Mouse (Mus musculus): ENCODE measurements around the gene Ring1. TPM values are rescaled to one million over a fixed set of nuclear protein-coding genes. Genes with fewer than 3 reads are reported as not detected.

The Ring1 gene
- polyA plus RNA-seq, 1 experiment from 2014 or later, result 19.1 TPM

GRCm38 (mm10) chr17:34026221-34026620 is 1.7 kb upstream of the Ring1 start:
- Histone ChIP-seq H3K4me3 (ENCODE audit: low read depth, low read length) (no peak overlapping the region), H3K4me2 (replicated peaks; ENCODE audit: low read depth, low read length) (0 out of 2 replicates have a peak overlapping the region, but pooled peaks have one; percentile 98), H3K9ac (replicated peaks; ENCODE audit: low read depth) (no peak overlapping the region), H3K27me3 (replicated peaks; ENCODE audit: insufficient read depth, low read length) (no peaks in the 10 kb centered on the region), H3K4me1 (ENCODE audit: insufficient read depth, low read depth, low read length) (peaks cover 27% of the 10 kb centered on the region), H3K36me3 (ENCODE audit: insufficient read depth, low read length) (peaks cover 13% of the 10 kb centered on the region), H3K9me3 (ENCODE audit: low read length) (no peaks in the 10 kb centered on the region), H3K27ac (ENCODE audit: low read length) (no peak overlapping the region)
- TF ChIP-seq EP300 (IDR thresholded peaks at IDR 0.05) (no peak), CTCF (IDR thresholded peaks at IDR 0.05) (no peak)
- no peak for ATAC-seq
- DNase-seq (ENCODE audit: low spot score), result no peak
- WGBS, result 42% methylated on average over 2 of the region's 2 CpGs

- no peak for DNase-seq (ENCODE audit: low spot score)
- Histone ChIP-seq H3K36me3 (ENCODE audit: insufficient read depth, low read length) (peaks cover 13% of the 10 kb centered on the region), H3K4me2 (replicated peaks; ENCODE audit: low read depth, low read length) (no peak overlapping the region), H3K27me3 (replicated peaks; ENCODE audit: insufficient read depth, low read length) (no peaks in the 10 kb centered on the region), H3K9ac (replicated peaks; ENCODE audit: low read depth) (no peak overlapping the region), H3K27ac (ENCODE audit: low read length) (no peak overlapping the region), H3K4me3 (ENCODE audit: low read depth, low read length) (no peak overlapping the region), H3K9me3 (ENCODE audit: low read length) (no peaks in the 10 kb centered on the region), H3K4me1 (ENCODE audit: insufficient read depth, low read depth, low read length) (peaks cover 26% of the 10 kb centered on the region)
- TF ChIP-seq CTCF (IDR thresholded peaks at IDR 0.05), result no peak
- no peak for TF ChIP-seq EP300 (IDR thresholded peaks at IDR 0.05)
- no peak for ATAC-seq
- WGBS, result 23% methylated on average over 7 of the region's 7 CpGs
Measured at GRCm38 (mm10) chr17:34025756-34026151, 1.3 kb upstream of the Ring1 start.

- peak overlapping the region; percentile 81 for H3K27ac ChIP-seq (ENCODE audit: low read length)
- peaks cover 13% of the 10 kb centered on the region for H3K36me3 ChIP-seq (ENCODE audit: insufficient read depth, low read length)
- 1% methylated on average over 55 of the region's 57 CpGs for WGBS
- ATAC-seq, result peak; percentile 25
- peak; percentile 62 for DNase-seq (ENCODE audit: low spot score)
- TF ChIP-seq EP300 (IDR thresholded peaks at IDR 0.05) (no peak), CTCF (IDR thresholded peaks at IDR 0.05) (no peak)
- H3K4me2 ChIP-seq (replicated peaks; ENCODE audit: low read depth, low read length), result peak overlapping the region; percentile 92
- H3K4me3 ChIP-seq (ENCODE audit: low read depth, low read length), result peak overlapping the region; percentile 76
- H3K9me3 ChIP-seq (ENCODE audit: low read length), result no peaks in the 10 kb centered on the region
- H3K4me1 ChIP-seq (ENCODE audit: insufficient read depth, low read depth, low read length), result peaks cover 20% of the 10 kb centered on the region
- peak overlapping the region; percentile 81 for H3K9ac ChIP-seq (replicated peaks; ENCODE audit: low read depth)
- no peaks in the 10 kb centered on the region for H3K27me3 ChIP-seq (replicated peaks; ENCODE audit: insufficient read depth, low read length)
Measured at GRCm38 (mm10) chr17:34024861-34025755, 628 bp upstream of the Ring1 start.

- 51% methylated on average over 9 of the region's 9 CpGs for WGBS
- H3K4me3 ChIP-seq (ENCODE audit: low read depth, low read length), result peak overlapping the region; percentile 76
- H3K9me3 ChIP-seq (ENCODE audit: low read length), result no peaks in the 10 kb centered on the region
- H3K4me2 ChIP-seq (replicated peaks; ENCODE audit: low read depth, low read length), result peak overlapping the region; percentile 92
- ATAC-seq (no peak), DNase-seq (ENCODE audit: low spot score) (no peak)
- no peaks in the 10 kb centered on the region for H3K27me3 ChIP-seq (replicated peaks; ENCODE audit: insufficient read depth, low read length)
- H3K36me3 ChIP-seq (ENCODE audit: insufficient read depth, low read length), result peaks cover 2% of the 10 kb centered on the region; the same call in 1 of the 2 replicates
- TF ChIP-seq EP300 (IDR thresholded peaks at IDR 0.05) (no peak), CTCF (IDR thresholded peaks at IDR 0.05) (no peak)
- 0 out of 2 replicates have a peak overlapping the region, but pooled peaks have one; percentile 81 for H3K27ac ChIP-seq (ENCODE audit: low read length)
- H3K4me1 ChIP-seq (ENCODE audit: insufficient read depth, low read depth, low read length), result peaks cover 12% of the 10 kb centered on the region; the same call in 1 of the 2 replicates
- H3K9ac ChIP-seq (replicated peaks; ENCODE audit: low read depth), result peak overlapping the region; percentile 81; the same call in 1 of the 2 replicates
Measured at GRCm38 (mm10) chr17:34023678-34024077, 802 bp downstream of the Ring1 start.

- no peak overlapping the region for H3K9ac ChIP-seq (replicated peaks; ENCODE audit: low read depth)
- no peak for ATAC-seq
- no peak overlapping the region for H3K27ac ChIP-seq (ENCODE audit: low read length)
- no peak for DNase-seq (ENCODE audit: low spot score)
- no peak overlapping the region for H3K4me2 ChIP-seq (replicated peaks; ENCODE audit: low read depth, low read length)
- no peaks in the 10 kb centered on the region for H3K36me3 ChIP-seq (ENCODE audit: insufficient read depth, low read length)
- H3K4me3 ChIP-seq (ENCODE audit: low read depth, low read length), result no peak overlapping the region
- WGBS, result 97% methylated on average over 20 of the region's 20 CpGs
- H3K4me1 ChIP-seq (ENCODE audit: insufficient read depth, low read depth, low read length), result peaks cover 12% of the 10 kb centered on the region; the same call in 1 of the 2 replicates
- no peaks in the 10 kb centered on the region for H3K27me3 ChIP-seq (replicated peaks; ENCODE audit: insufficient read depth, low read length)
- TF ChIP-seq EP300 (IDR thresholded peaks at IDR 0.05) (no peak), CTCF (IDR thresholded peaks at IDR 0.05) (no peak)
- H3K9me3 ChIP-seq (ENCODE audit: low read length), result no peaks in the 10 kb centered on the region
Measured at GRCm38 (mm10) chr17:34022987-34023386, 1.5 kb downstream of the Ring1 start.

GRCm38 (mm10) chr17:34022414-34022783 is 2.1 kb downstream of the Ring1 start:
- Histone ChIP-seq H3K4me3 (ENCODE audit: low read depth, low read length) (no peak overlapping the region), H3K27ac (ENCODE audit: low read length) (no peak overlapping the region), H3K9me3 (ENCODE audit: low read length) (no peaks in the 10 kb centered on the region), H3K9ac (replicated peaks; ENCODE audit: low read depth) (no peak overlapping the region), H3K27me3 (replicated peaks; ENCODE audit: insufficient read depth, low read length) (no peaks in the 10 kb centered on the region), H3K36me3 (ENCODE audit: insufficient read depth, low read length) (no peaks in the 10 kb centered on the region), H3K4me2 (replicated peaks; ENCODE audit: low read depth, low read length) (no peak overlapping the region), H3K4me1 (ENCODE audit: insufficient read depth, low read depth, low read length) (peaks cover 11% of the 10 kb centered on the region; the same call in 1 of the 2 replicates)
- WGBS, result 88% methylated on average over 14 of the region's 14 CpGs
- TF ChIP-seq CTCF (IDR thresholded peaks at IDR 0.05) (no peak), EP300 (IDR thresholded peaks at IDR 0.05) (no peak)
- DNase-seq (ENCODE audit: low spot score) (no peak), ATAC-seq (no peak)

Data from lung, postnatal 0 days (tissue).